Mouse (Mus musculus) left cerebral cortex, postnatal 25 days (tissue): ENCODE measurements around the gene Sec1. TPM values are rescaled to one million over a fixed set of nuclear protein-coding genes. Genes with fewer than 3 reads are reported as not detected.
A peak's percentile ranks its signal among the peaks of the same experiment; 100 is the strongest.

Source experiments
- DNase-seq, 2 experiments: peaks; one replicate each; pipeline ENCODE4 v3.0.0; 2022; ENCODE audit warnings: low spot score in 2 of 2, mixed read lengths in 1 of 2
- intact Hi-C: fragments of 180-260 bp; cut with DNase I; formaldehyde crosslinking; loops from one replicate; pipeline ENCODE4 v1.15.1; 2025
- total RNA-seq, 2 experiments: library from RNA; stranded (reverse); gene quantifications; 2 replicates each; pipeline ENCODE4 v1.2.3; 2021

Gene Sec1
- total RNA-seq, 2 experiments from 2014 or later = 0.37 to 0.48 TPM

- DNase-seq = no peak
- intact Hi-C loops = loop anchor here (5.0 kb wide), 1 partner anchor 82 kb away; no protein-coding TSS in a partner anchor
Measured at GRCm38 (mm10) chr7:45719738-45720412, 25.7 kb upstream of the Sec1 start.

DNA sequence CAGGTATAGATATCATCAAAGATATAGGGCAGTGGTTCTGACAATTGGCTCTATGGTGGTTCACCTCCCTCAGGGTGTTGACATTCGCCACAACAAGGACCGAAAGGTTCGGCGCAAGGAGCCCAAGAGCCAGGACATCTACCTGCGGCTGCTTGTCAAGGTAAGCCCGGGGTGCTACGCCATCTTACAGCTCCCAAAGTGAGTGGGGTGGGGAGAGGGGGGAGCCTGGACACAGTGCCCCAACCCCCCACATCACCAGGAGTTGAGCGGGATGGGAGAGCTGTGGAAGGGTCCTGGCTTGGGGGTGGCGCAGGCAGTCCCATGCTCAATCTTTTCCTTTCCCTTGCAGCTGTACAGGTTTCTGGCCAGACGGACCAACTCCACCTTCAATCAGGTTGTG, 25.0 kb upstream of the Sec1 start:
- DNase-seq = no peak
- intact Hi-C loops = loop anchor here (5.0 kb wide), 1 partner anchor 83 kb away; no protein-coding TSS in a partner anchor

- no peak for DNase-seq
- intact Hi-C loops = loop anchor here (5.0 kb wide), 1 partner anchor 84 kb away; no protein-coding TSS in a partner anchor
Measured at GRCm38 (mm10) chr7:45718331-45718730, 24.1 kb upstream of the Sec1 start.

DNA sequence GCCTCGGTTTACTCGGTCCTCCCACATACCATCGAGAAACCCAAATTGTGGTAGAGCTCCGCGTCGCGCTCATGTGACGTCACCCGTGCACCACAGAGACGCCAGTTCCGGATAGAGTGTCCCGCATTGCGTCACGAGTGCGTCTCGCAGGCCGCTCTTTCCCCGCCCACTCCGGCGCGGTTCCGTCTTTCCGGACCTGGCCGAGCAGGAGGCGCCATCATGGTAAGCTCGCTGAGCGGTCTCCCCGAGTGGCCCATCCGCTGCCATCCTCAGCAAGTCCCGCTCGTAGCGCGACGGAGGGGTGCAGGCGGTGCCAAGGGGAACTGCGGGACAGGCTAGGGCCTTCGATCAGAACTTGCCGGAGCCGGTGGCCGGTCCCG, 23.7 kb upstream of the Sec1 start, which contains the start of gene Sphk2:
TSS of gene Sphk2 (minus strand) at position 85 of the 380 bp plus-strand sequence.
- DNase-seq = peak; percentile 99
- intact Hi-C loops = loop anchor here (5.0 kb wide), 1 partner anchor 84 kb away; no protein-coding TSS in a partner anchor

DNA sequence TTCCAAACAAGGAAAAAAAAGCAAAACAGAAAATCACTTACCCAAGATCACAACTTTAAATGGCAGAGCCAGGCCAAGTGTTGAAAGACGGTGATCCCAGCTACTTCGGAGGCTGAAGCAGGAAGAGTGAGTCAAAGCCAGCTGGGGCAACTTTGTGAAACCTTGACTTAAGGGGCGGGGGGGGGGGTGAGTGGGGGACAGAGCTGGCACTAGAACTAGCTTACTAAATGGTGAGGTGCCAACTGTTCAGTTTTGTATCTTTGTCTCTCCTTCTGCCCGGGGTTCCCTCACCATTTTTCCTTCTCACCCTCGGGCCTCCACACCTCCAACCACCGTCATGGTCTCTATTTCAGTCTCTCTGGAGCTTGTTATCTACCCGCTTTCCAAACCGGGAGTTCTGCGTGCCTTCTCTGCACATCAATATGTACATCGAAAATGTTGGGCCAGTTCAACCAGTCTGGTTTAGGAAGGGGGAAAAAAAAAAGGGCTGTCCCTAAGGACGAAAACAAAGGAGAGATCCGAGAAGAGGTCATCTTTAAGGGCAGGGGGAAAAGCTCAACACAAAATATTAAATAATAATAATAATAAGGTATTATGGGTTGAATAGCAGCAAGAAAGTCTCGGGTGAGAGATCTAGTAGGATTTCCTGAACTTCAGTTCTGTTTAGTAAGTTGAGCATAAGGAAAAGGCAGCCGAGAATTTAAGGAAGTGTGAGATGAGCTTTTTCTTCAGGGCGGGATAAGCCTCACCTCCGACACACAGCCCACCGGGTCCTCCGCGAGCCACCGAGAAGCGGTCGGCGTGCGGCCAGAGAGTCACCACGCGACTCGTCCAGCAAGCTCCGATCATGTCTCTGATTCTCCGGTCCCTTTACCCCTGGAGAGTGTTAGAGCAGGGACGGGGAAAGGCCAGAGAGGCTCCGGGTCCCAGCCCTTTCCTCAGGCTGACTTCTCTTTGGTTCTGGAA, 23.0 kb upstream of the Sec1 start:
- no peak for DNase-seq
- intact Hi-C loops = loop anchor here (5.0 kb wide), 1 partner anchor 85 kb away; no protein-coding TSS in a partner anchor

GRCm38 (mm10) chr7:45716460-45716857, 22.3 kb upstream of the Sec1 start:
- intact Hi-C loops = loop anchor here (5.0 kb wide), 1 partner anchor 86 kb away; no protein-coding TSS in a partner anchor
- no peak for DNase-seq

GRCm38 (mm10) chr7:45715741-45716459, 21.7 kb upstream of the Sec1 start:
- intact Hi-C loops = loop anchor here (5.0 kb wide), 1 partner anchor 86 kb away; no protein-coding TSS in a partner anchor
- no peak for DNase-seq

- intact Hi-C loops = loop anchor here (5.0 kb wide), 1 partner anchor 87 kb away; no protein-coding TSS in a partner anchor
- peak; percentile 98 to 99 for DNase-seq
Measured at GRCm38 (mm10) chr7:45715090-45715708, 21.0 kb upstream of the Sec1 start, which contains the start of gene Rpl18. Gene Rpl18 (plus strand): TSS chr7:45715457.

DNA sequence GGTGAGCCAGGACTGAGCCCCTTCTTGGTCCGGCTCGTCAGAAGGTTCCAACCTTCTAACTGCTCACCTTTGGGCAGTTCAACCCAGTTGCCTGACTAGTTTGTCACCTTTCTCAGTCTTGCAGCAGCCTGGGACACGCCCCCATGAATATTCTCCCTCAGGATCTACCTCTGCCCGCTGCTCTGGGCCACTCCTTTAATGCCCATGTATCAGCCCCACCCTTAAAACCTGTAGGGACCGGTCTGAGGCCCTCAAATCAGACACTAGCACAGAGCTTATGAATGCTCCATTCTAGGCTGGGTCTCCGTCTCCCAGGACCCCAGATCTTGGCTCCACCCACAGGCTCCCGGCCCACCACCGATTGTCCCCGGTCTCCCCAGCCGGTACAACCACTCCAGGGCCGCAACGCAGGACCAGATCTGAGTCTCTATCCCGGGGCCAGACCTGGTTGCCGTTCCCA, 20.5 kb upstream of the Sec1 start:
- DNase-seq = no peak
- intact Hi-C loops = loop anchor here (5.0 kb wide), 1 partner anchor 88 kb away; no protein-coding TSS in a partner anchor

DNA sequence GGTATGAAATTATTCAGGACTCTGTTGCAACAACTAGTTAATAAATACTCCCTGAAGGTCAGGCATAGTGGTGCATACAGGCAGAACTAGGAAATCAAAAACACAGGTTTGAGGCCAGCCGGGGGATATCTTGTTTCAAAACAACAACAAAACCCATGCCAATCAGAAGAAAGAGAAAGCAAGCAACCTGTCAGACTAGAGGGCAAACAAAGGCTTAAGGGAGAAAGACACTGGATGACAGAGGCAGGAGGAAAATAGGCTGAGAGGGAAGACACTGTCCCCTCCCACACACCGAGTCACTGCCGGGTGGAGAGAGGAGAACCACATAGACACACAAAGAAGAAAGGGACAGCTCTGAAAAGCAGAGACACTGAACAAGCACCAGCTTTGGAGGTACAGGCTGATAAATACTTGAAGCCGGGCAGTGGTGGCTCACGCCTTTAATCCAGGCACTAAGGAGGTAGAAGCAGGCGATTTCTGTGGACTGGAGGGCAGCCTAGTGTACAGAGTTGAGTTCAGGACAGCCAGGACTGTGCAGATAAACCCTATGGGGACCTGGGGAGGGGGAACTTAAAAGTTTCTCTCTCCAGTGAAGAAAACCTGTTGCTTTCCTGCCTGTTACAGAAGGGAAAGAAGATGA, 19.8 kb upstream of the Sec1 start:
- intact Hi-C loops = no loop called here
- DNase-seq = no peak

- DNase-seq = no peak
- intact Hi-C loops = no loop called here
Measured at GRCm38 (mm10) chr7:45713396-45713795, 19.2 kb upstream of the Sec1 start.

GRCm38 (mm10) chr7:45712022-45712757, 18.0 kb upstream of the Sec1 start:
- intact Hi-C loops = no loop called here
- no peak for DNase-seq

GRCm38 (mm10) chr7:45711316-45712021, 17.3 kb upstream of the Sec1 start:
- intact Hi-C loops = no loop called here
- no peak for DNase-seq

GRCm38 (mm10) chr7:45710477-45711191, 16.4 kb upstream of the Sec1 start:
- intact Hi-C loops = no loop called here

GRCm38 (mm10) chr7:45709677-45710355, 15.6 kb upstream of the Sec1 start:
- DNase-seq = no peak
- intact Hi-C loops = loop anchor here (10.0 kb wide), 1 partner anchor 245 kb away; the partner anchor contains the start of gene Bax

More at GRCm38 (mm10) chr7:45710477-45711191, 16.4 kb upstream of the Sec1 start:
- no peak for DNase-seq

DNA sequence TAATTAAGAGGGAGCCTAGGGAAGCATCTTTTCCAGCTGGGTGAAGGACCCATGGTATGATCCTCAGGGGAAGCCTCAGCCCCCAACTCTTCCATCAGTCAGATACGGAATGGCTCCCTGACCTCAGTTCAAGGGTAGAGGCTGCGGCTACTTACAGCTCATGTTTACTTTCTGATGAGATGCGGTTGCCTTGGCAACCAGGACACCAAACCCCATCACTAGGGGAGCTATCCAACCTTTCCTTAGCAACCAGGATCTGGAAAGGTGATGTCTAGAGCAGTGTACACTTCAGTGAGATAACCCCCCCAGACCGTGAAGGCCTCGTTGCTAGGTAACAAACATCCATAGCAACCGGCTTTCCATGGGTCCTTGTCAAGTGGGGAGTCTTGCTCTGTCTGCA, 14.8 kb upstream of the Sec1 start:
- intact Hi-C loops = loop anchor here (10.0 kb wide), 1 partner anchor 244 kb away; the partner anchor contains the start of gene Bax
- no peak for DNase-seq
